Mouse (Mus musculus) C2C12 (cell line): Measurements from ENCODE around the gene Dhfr.

Source experiments
- CTCF ChIP-seq: IDR thresholded peaks from one replicate; pipeline ENCODE4 v1.5.1; 2011; ENCODE audit not compliant: control insufficient read depth, insufficient read depth, insufficient read length
- MYOD1 ChIP-seq: IDR thresholded peaks from one replicate; pipeline ENCODE4 v1.6.1; 2011; ENCODE audit warnings: low read depth; ENCODE audit not compliant: control insufficient read depth, insufficient read length
- MYOG ChIP-seq: IDR thresholded peaks from one replicate; pipeline ENCODE4 v1.6.1; 2011; ENCODE audit not compliant: control insufficient read depth, insufficient read length; ENCODE audit errors: extremely low read depth

DNA sequence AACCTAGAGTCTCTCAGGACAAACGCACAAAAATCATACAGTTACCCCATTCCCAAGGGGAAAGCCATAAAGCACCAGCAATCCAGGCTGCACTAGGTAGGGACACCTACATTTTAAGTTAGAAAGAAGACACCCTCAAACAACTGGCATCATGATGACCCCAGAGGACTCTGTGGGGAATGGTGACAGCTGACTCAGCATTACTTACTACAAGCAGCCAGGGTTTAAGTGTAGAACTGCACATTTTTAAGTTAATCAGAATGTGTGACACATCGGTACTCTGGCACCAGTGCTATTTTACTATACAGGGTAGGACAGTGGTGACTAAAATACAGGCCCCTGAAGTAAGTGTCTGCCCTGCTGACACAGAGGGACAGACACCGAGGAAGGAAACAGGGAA, 23.9 kb upstream of the Dhfr start:
- TF ChIP-seq MYOG, result no peak
- TF ChIP-seq MYOD1, result no peak
- no peak for TF ChIP-seq CTCF
